Mouse (Mus musculus): Measurements from ENCODE around the gene Nemf. TPM values are rescaled to one million over a fixed set of nuclear protein-coding genes. Genes with fewer than 3 reads are reported as not detected.
"Not testable (repeated sequence)": the region's sequence is repeated elsewhere in the genome, so short reads cannot be mapped to it uniquely, and the experiment has no call there.

The Nemf gene
- polyA plus RNA-seq, 1 experiment from 2014 or later: 79.3 TPM

GRCm38 (mm10) chr12:69363899-69364762 lies 7.2 kb upstream of the Nemf start:
- Histone ChIP-seq H3K27ac (ENCODE audit: low read depth) (peak overlapping the region; percentile 87), H3K4me3 (ENCODE audit: low read depth, low read length) (peak overlapping the region; percentile 53), H3K9ac (peak overlapping the region; percentile 66), H3K4me1 (ENCODE audit: insufficient read depth) (peaks cover 8% of the 10 kb centered on the region), H3K9me3 (ENCODE audit: low read depth, low read length) (no peaks in the 10 kb centered on the region), H3K36me3 (ENCODE audit: insufficient read depth) (no peaks in the 10 kb centered on the region), H3K27me3 (ENCODE audit: insufficient read depth, low read length) (no peaks in the 10 kb centered on the region), H3K4me2 (peak overlapping the region; percentile 67)
- TF ChIP-seq CTCF (IDR thresholded peaks at IDR 0.05; ENCODE audit: low read depth): peak; percentile 27
- ATAC-seq (ENCODE audit: insufficient read depth): peak; percentile 32; the same call in 1 of the 2 replicates
- peak; percentile 85 for DNase-seq
- 3% methylated on average over 32 of the region's 32 CpGs for WGBS

- not testable (repeated sequence) for H3K4me3 ChIP-seq (ENCODE audit: low read depth, low read length); H3K27ac ChIP-seq (ENCODE audit: low read depth); DNase-seq; H3K36me3 ChIP-seq (ENCODE audit: insufficient read depth); H3K9ac ChIP-seq; H3K27me3 ChIP-seq (ENCODE audit: insufficient read depth, low read length); H3K9me3 ChIP-seq (ENCODE audit: low read depth, low read length); ATAC-seq (ENCODE audit: insufficient read depth); H3K4me2 ChIP-seq; H3K4me1 ChIP-seq (ENCODE audit: insufficient read depth)
- 95% methylated on average over 7 of the region's 7 CpGs for WGBS
These were observed 6.1 kb upstream of the Nemf start for GRCm38 (mm10) chr12:69363110-69363509.

GRCm38 (mm10) chr12:69362388-69362787 lies 5.4 kb upstream of the Nemf start:
- no peak for DNase-seq
- Histone ChIP-seq H3K27ac (ENCODE audit: low read depth) (peak overlapping the region; percentile 98), H3K4me3 (ENCODE audit: low read depth, low read length) (peak overlapping the region; percentile 51; the same call in 1 of the 2 replicates), H3K9me3 (ENCODE audit: low read depth, low read length) (no peaks in the 10 kb centered on the region), H3K36me3 (ENCODE audit: insufficient read depth) (no peaks in the 10 kb centered on the region), H3K4me2 (peak overlapping the region; percentile 88), H3K9ac (peak overlapping the region; percentile 68; the same call in 1 of the 2 replicates), H3K27me3 (ENCODE audit: insufficient read depth, low read length) (no peaks in the 10 kb centered on the region), H3K4me1 (ENCODE audit: insufficient read depth) (peaks cover 8% of the 10 kb centered on the region)
- TF ChIP-seq CTCF (IDR thresholded peaks at IDR 0.05; ENCODE audit: low read depth): no peak
- ATAC-seq (ENCODE audit: insufficient read depth): no peak
- WGBS: 49% methylated on average over 4 of the region's 4 CpGs

GRCm38 (mm10) chr12:69361919-69362318 lies 5.0 kb upstream of the Nemf start:
- TF ChIP-seq CTCF (IDR thresholded peaks at IDR 0.05; ENCODE audit: low read depth): no peak
- Histone ChIP-seq H3K4me3 (ENCODE audit: low read depth, low read length) (peak overlapping the region; percentile 51), H3K36me3 (ENCODE audit: insufficient read depth) (no peaks in the 10 kb centered on the region), H3K27ac (ENCODE audit: low read depth) (peak overlapping the region; percentile 98), H3K9me3 (ENCODE audit: low read depth, low read length) (no peaks in the 10 kb centered on the region), H3K4me2 (peak overlapping the region; percentile 88), H3K4me1 (ENCODE audit: insufficient read depth) (peaks cover 8% of the 10 kb centered on the region), H3K27me3 (ENCODE audit: insufficient read depth, low read length) (no peaks in the 10 kb centered on the region), H3K9ac (peak overlapping the region; percentile 68)
- WGBS: 9% methylated on average over 10 of the region's 10 CpGs
- DNase-seq: no peak
- no peak for ATAC-seq (ENCODE audit: insufficient read depth)

GRCm38 (mm10) chr12:69360997-69361899 lies 4.3 kb upstream of the Nemf start:
- peak; percentile 94 for ATAC-seq (ENCODE audit: insufficient read depth)
- Histone ChIP-seq H3K9ac (peak overlapping the region; percentile 68), H3K4me3 (ENCODE audit: low read depth, low read length) (peak overlapping the region; percentile 51), H3K27ac (ENCODE audit: low read depth) (peak overlapping the region; percentile 98), H3K4me2 (peak overlapping the region; percentile 88)
- WGBS: under 1% methylated on average over 39 of the region's 50 CpGs
- H3K27me3 ChIP-seq (ENCODE audit: insufficient read depth, low read length); H3K9me3 ChIP-seq (ENCODE audit: low read depth, low read length); H3K36me3 ChIP-seq (ENCODE audit: insufficient read depth); H3K4me1 ChIP-seq (ENCODE audit: insufficient read depth): not testable (repeated sequence)
- DNase-seq: peak; percentile 99

GRCm38 (mm10) chr12:69360655-69360996 lies 3.7 kb upstream of the Nemf start:
- Histone ChIP-seq H3K27me3 (ENCODE audit: insufficient read depth, low read length) (no peaks in the 10 kb centered on the region), H3K36me3 (ENCODE audit: insufficient read depth) (no peaks in the 10 kb centered on the region), H3K4me1 (ENCODE audit: insufficient read depth) (peaks cover 11% of the 10 kb centered on the region), H3K4me3 (ENCODE audit: low read depth, low read length) (no peak overlapping the region), H3K9ac (no peak overlapping the region), H3K4me2 (no peak overlapping the region), H3K27ac (ENCODE audit: low read depth) (no peak overlapping the region), H3K9me3 (ENCODE audit: low read depth, low read length) (no peaks in the 10 kb centered on the region)
- WGBS: 17% methylated on average over 5 of the region's 5 CpGs
- TF ChIP-seq CTCF (IDR thresholded peaks at IDR 0.05; ENCODE audit: low read depth): peak; percentile 86
- DNase-seq (peak; percentile 84), ATAC-seq (ENCODE audit: insufficient read depth) (0 out of 2 replicates have a peak, but pooled peaks have one; percentile 0)

- Histone ChIP-seq H3K36me3 (ENCODE audit: insufficient read depth) (peaks cover 26% of the 10 kb centered on the region), H3K4me3 (ENCODE audit: low read depth, low read length) (peak overlapping the region; percentile 88), H3K9ac (peak overlapping the region; percentile 87), H3K27me3 (ENCODE audit: insufficient read depth, low read length) (no peaks in the 10 kb centered on the region), H3K4me2 (peak overlapping the region; percentile 78), H3K27ac (ENCODE audit: low read depth) (peak overlapping the region; percentile 69), H3K9me3 (ENCODE audit: low read depth, low read length) (no peaks in the 10 kb centered on the region), H3K4me1 (ENCODE audit: insufficient read depth) (peaks cover 8% of the 10 kb centered on the region)
- WGBS: 8% methylated on average over 13 of the region's 13 CpGs
- no peak for DNase-seq
- TF ChIP-seq CTCF (IDR thresholded peaks at IDR 0.05; ENCODE audit: low read depth): no peak
- ATAC-seq (ENCODE audit: insufficient read depth): no peak
These were observed 308 bp upstream of the Nemf start for GRCm38 (mm10) chr12:69357300-69357646.

Data from lung, embryonic 14.5 days (tissue).